Mouse (Mus musculus): ENCODE measurements around the gene Atp6v0c.

The Atp6v0c gene

DNA sequence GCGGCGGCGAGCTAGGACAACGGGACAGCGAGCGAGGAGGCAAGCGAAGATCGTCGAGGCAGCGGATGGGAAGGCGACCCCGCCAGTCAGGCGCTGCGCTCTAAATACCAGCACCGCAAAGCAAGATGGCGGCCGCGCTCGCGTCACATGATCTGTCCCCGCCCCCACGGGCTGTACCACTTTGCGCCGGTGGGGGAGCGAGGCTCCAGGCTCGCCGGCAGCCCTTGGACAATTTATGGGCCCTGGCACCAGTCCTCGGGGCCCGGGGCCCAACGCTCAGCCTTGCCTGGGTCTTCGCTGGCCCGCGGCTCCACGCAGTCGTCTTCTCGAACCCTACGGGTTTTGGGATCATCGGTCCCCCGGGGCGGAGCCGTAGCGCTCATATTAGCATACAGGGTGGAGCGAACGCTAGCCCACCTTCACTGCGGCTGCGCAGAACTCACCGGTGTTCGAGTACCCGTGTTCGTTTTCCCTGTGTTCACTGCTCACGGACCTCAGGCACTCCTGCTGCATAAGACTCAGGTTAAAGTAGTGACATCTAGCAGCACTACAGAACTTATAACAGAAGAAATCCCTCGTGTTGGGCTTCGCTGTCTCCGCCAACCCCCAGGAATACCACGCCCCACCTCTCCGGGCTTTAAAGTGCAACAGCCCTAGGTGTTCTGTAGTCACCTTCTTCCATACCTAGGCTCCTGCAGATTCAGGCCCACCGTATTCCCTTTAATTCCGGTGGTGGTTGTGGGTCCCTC, at the start of gene Atp6v0c:
TSS of gene Atp6v0c (minus strand) at position 386 of the 749 bp plus-strand sequence.
- peak; percentile 96 for DNase-seq

DNA sequence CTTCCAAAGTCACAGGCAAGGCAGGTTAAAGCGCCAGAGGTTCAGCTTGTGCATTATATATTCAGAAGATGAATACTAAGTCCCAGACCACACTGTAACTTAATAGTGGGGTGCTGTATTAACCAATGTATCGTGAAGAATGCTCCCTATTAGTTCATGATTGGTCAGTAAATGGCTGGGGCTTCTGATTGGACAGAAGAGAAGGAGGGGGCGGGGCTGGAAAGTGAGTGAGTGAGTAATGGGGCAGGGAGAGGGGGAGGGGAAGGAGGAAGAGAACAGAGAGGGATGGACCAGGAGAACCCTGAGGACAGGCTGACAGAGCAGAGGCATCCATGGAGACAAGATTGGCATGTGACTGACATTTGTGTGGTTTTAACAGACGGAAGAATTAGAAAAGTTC, 47.3 kb upstream of the Atp6v0c start:
- no peak for DNase-seq

DNA sequence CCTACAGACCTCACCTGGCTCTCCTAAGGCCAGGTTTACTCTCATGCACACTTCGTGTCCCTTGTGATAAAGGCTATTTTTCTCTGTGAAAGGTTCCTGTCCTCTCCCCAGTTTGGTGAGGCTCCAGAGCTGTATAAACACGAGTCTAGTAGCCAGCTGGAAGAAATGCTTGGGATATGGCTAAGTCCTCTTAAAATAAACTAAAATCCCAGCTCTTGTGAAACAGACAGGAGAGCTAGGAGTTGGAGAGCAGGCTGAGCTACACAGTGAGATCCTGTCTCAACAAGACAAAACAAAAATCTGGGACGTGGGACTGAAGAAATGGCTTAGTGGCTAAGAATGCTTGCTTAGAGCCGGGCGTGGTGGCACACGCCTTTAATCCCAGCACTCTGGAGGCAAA, 43.7 kb upstream of the Atp6v0c start:
- DNase-seq = peak; percentile 45

DNA sequence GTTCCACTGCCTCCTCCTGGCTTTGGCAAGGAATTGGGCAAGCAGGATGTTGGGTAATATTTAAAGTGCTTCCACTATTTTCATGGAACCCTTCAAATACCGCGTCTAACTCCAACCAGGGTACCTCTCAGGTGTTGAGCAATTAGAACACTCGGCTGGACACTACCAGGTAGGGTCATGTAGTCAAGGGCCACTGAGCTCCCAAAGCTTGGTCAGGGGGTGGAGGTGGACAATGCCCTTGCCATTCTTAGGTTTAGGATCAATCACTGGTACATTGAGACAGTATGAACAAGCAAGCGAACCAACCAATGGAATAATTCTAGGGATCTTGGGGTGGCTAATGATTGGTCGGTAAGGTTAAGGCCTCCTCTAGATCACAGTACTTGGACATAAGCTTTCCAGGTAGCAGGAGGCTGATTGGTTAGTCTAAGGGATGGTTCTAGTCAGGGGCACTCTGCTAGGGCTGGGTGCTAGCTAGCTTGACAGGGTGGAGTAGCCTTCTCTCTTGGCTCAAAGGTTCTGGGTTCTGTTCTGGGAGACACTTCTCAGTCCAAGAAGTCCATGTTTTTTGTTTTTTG, 43.0 kb upstream of the Atp6v0c start:
- no peak for DNase-seq

DNA sequence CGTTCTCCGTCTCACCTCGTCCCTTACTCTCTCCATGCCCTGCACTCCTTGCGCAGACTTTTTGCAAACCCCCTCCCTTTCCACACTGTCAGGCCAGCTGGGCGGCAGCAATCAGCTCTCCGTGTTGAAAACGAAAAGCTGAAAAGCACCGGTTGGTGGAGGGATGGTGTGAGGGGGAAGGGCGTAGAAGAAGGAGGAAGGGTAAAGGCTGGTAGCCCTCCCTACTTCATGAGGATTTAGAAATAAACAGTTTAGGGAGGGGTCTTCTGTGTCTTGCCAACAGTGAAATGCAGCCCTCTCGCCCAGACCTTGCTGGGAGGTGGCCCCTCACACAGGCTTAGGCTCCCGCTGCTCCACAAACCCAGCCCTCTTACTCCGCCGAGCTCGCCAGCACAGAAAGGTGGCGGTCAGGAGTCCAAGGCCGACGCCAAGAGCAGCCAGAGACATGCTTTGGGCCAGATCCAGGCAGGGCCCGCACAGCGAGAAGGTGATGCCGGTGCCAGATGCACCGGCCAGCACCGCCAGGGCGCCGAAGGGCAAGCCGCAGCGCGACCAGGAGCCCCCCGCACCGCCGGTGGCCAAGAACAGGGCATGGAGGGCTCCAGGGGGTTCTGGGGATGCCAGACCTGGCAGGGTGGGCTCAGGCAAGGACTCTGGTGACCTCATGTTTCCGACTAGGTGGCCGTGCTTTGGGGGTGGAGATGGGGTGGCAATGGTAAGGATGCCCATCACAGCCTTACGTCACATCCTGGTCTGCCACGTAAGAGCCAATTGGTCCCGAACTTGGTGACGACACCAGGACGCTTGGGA, 42.3 kb upstream of the Atp6v0c start:
- peak; percentile 66 for DNase-seq

DNA sequence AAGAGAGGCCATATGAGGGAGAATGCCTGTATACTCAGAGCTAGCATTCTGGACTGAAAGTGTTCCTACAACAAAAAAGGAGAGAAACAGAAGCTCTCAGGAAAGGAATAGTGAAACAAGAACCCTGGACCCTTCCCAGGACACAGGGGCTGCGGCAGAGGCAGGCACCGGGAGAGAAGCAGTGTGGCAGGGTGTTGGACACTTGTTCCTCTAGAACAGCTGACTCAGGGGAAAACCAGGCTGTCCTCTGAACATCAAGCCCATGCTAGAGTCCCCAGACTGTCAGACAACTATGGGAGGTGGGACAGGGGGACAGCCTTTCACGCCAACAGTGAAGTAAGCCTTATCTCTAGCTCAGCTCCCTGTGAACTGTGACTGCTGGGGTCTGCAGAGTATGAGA, 41.1 kb upstream of the Atp6v0c start:
- DNase-seq = no peak

DNA sequence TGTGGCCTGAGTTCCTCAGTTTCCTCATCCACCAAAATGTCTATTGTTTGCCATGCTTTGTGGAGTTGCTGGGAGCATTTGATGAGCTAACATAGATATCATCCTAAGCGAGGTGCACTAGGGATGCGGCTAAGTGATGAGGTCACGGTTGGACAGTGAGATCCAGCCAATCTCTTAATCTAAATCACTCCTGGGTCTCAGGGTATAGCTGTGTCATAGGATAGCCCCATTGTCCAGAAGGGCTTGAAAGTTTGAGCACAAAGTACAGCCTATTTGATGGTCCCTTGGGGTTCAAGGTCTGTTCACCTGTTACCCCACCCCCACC, 40.4 kb upstream of the Atp6v0c start:
- no peak for DNase-seq

DNA sequence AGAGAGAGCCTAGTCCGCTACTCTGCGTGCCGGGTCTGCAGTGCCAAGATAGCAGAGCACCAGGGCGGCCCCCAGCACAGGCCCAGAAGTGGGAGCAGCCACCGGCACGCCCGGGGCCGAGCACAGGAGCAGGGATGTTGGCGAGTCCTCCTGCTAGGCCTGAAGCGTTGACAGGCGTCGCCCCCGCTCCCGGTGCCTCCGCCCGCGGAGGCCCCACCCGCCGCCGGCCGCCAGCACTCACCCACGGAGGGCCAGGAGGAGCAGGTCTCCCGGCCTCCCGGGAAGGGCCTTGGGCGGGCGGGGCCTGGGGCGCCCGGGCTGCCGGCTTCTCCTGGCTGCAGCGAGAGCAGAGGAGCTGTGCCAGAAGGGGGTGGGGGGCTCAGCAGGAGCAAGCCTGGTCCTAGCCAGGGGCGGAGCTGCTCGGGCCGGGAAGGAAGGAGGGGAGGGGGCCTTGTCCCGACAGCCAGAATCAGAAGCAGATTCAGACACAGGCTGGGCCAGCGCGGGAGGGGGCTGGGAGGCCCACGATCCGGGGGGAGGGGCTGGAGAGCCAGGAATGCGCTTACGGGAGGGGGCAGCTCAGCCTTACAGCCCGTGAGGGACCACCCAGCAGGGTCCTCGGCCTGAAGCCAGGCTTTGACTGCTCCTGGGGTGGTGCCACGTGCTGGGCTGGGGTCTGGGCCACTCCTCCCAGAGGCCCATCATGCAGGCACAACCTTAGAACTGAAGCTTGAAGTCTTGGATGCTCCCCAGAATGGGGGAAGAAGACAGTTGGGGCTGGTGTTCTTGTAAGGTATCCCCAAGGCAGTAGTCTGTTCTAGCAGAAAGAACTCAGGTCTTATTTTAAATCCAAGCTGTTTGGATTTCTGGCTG, 39.8 kb upstream of the Atp6v0c start, which contains the start of gene Ntn3:
TSS of gene Ntn3 (minus strand) at position 489 of the 873 bp plus-strand sequence.
- DNase-seq = peak; percentile 38

DNA sequence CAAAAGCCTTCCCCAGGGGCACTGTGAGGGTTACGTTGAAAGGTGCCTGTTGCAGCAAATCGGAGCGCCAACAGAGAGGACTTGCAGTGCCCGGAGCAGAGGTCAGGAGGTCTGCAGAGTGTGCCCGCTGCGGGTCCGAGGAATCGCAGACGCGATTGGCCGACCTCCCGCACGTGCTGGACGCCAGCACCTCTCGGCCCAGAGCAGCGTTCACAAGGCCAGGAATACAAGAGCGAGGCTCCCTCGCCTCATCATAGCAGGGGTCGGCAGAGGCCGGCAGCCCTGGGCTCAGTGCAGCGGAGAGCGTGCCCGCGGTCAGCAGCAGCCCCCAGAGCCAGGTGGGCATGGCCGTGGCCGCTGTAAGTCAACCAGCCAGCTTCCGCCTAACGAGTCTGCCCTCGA, 39.1 kb upstream of the Atp6v0c start:
- no peak for DNase-seq

DNA sequence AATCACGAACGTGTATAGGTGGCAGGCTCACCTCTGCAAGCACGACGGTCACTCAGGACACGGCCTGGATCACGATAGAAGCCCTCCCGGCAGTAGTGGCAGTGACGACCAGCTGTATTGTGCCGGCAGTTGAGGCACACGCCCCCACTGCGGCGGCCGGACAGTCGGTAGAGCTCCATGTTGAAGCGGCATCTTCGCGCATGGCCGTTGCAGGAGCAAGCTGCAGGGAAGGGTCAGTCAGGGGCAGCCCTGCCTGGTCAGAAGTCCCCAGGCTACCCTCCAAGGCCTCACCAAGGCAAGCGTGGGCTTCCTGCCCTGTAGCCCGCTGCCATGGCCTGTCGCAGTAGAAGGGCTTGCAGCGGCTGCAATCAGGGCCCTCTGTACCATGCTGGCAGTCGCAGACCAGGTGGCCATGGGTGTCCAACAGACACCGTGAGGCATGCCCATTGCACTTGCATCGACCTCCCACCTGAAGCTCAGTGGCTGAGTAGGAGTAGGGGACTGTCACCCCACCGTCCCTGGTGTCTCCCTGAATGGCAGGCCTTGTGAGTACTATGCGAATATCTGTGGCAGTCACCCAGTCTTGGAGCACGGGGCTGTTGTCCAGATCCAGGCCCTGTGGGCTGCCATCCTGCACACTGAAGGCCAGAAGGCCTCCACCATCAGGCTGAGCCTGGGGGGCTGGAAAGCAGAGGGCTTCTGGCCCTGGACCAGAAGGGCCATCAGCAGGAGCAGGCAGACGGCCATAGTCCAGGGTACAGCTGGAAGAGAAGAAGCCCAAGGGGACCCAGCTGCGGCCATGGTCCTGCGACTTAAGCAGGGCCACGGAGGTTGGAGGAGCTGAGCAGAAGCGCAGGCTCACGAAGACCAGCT, 38.5 kb upstream of the Atp6v0c start:
- DNase-seq = no peak

DNA sequence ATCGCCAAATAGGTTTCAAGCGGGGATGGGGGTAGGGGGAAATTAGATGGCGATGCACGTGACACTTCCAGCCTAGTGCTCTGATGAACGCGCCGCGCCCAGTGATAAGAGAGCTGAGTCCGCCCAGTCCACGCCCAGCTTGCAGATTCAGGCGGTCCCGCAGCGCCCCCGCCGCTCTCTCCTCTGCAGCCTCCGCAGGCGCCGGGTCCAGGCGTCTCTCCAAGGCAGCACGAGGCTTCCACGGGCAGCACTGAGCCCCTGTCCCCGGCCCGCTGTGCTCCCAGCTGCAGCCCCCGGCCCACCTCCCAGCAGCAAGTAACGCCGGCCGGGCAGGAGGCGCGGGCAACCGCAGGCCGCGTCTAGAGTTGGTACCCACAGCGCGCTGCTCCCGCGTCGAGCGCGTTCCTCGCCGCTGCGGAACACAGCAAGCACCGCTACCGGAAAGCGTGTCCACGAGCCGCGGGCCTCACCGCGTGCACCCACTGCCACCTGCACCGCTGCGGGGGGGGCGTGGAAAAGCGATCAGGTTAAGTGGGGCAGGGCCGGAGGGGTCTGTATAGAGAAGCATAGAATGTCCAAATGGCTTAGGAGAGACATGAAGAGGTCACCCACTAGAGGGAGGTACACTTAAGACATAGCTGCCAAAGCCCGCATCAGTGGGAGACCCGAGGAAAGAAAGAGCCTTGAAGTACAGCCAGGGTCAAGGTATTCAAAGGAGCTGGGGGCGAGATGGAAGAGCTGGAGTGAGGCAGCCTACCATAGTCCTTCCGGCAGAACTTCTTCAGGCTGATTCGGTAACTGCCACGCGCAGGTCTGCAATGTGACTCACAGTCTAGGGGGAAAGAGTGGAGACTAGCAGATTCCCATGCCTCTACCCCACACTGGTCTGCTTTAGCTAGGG, 37.2 kb upstream of the Atp6v0c start:
- peak; percentile 55 for DNase-seq

DNA sequence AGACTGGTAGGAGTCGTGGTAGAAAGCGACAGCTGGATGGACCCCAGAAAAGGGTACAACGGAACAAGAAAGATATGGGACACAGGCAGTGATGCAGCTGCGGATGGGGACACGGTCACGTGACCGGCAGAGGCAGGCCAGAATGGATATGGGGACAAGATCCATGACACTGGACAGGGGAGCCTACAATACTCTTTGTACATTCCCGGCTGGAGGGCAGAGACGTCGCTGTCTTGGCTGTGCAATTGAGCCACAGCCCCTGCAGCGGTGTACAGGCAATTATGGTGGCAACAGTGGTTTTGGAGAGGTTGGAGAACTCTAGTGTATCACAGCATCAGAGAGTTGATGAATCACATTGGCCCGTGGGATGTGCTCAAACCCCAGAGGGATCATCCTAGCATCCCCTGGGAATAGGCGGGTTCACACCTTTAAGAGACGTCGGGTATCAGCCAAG, 36.4 kb upstream of the Atp6v0c start:
- peak; percentile 56 for DNase-seq

DNA sequence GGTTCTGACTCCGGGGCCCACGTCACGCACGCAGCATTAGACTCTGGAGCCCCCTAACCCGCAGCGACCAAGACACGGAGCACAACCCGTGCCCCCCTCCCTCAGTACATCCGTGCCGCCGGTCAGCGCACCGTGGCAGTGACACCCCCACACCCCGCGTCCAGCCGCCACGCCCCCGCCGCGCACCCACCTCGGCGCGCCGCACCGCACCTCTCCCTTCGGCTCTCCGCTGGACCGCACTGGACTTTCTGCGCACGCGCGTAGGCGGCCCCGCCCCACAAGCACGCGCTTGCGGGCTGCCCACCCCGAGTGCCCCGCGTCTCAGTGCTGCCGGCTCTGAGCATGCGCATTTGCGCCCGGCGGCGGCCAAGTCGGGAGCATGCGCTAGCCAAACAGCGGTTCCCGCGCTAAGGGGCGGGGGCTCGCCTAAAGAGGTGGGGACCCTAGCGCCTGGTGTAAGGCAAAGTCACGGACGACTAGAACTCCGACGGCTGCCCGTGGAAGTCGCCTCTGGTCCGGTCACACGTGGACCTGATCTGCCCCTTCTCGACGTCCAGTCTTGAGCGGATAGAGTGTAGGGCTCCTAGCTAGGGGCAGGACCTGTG, 35.9 kb upstream of the Atp6v0c start, which contains the start of gene Tbc1d24:
TSS of gene Tbc1d24 (minus strand) at position 279 of the 605 bp plus-strand sequence.
- DNase-seq = peak; percentile 92

DNA sequence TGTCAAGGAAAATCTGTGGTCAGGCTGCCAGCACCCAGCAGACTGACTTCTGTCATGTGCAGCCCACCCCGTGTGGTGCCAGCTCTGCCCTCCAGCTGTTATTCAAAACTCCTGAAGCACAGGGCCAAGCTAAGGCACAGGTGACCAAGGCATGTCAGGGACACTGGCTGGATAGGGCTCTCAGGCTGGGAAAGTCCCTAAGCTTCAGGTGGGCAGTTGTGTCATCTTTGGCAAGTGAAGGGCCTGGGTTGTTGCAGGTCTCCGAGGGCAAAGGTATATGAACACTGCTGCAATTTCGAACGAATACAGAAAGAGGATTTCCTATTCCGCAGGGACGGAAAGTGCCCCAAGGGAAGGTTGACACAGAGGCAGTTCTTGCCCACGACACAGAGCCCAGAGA, 35.3 kb upstream of the Atp6v0c start:
- no peak for DNase-seq

DNA sequence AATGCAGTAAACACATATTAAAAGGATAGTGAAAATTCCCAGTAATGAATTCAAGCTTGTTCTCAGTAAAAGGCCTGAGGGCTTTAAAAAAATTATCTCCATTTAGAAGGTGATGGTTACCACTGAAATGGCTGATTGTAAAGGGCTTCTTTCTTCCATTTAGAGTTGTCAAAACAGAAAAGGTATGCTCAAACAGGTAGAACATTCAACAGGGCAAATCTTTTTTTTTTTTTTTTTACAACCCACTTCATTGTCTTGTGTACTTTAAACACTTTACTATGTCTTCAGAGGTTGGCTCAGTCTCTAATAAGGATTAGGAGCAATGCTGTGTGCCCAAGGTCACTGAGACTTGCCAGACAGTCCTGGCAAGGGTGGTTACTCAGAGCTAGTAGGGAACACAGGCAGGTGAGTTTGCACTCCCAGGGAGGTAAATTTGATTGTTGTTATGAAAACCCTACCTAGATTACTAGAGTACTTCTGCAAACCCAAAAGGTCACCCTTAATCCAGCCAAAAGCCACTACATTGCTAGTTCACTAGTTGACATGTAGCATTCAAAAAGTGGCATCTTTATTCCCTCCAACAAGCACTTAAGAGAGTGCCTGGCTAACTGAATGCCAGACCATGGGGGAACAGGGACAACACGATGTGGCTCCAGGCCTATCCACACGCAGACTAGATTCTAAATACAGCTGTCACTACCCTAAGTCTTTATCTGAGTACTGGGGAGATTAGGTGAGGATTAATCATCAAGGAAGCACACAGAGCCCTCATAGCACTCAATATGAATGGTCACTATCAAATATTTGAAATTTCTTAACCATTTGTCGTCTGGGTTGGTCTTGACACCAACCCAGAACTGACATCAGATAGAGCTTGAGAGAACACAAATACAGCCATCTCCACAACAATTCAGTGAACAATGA, 34.4 kb upstream of the Atp6v0c start:
- no peak for DNase-seq

DNA sequence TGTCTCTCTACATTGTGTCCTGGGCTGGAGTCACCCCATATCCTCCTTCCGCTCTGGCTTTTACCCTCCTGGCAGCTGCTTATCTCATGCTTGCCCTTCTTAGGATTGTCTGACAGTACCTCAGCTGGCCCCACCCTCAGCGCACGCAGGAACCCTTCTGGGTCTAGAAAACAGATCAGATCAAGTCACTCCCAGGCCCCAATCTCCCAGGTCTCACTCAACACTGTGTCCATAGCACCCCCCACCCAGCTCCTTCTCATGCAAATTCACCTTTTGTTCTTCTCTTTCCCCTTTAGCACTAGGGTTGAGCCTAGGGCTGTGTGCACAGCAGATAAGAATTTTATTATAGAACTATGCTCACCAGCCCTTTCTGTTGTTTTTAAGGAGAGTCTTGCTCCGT, 33.6 kb upstream of the Atp6v0c start:
- DNase-seq = no peak

DNA sequence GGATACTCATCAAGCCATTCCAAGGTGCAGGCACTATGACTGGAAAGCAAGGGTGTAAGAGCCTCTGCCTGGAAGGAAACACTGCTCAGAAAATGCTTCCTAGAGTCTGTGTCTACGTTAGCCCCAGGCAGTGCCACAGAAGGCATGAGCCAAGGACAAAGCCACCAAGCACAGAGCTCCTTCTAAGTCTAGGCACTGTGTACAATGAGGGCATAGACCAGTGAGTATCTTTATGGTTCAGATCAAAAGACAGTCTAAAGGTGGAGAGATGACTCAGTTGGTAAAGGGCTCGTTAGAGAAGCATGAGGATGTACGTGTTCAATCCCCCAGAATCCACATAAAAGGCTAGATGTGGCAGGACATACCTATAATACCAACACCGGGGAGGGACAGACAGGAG, 31.6 kb upstream of the Atp6v0c start:
- no peak for DNase-seq

DNA sequence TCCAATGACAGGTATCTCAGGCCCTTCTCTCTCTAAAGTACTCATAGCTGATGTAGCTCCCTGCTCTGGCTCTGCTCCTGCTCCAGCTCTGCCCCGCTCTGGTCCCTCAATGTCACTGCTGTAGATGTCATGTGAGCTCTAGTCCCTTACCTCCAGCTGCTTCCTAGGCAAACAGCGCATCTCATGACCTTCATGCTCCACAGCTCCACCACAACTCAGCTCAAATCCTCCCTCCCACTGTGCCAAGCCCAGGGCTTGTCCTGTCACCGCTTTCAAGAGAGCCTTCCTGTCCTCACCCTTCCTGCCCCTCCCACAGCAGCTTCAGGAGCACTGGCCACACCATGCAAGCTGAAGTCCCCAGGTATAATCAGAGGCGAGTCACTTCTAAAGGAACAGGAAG, 30.2 kb upstream of the Atp6v0c start:
- no peak for DNase-seq

DNA sequence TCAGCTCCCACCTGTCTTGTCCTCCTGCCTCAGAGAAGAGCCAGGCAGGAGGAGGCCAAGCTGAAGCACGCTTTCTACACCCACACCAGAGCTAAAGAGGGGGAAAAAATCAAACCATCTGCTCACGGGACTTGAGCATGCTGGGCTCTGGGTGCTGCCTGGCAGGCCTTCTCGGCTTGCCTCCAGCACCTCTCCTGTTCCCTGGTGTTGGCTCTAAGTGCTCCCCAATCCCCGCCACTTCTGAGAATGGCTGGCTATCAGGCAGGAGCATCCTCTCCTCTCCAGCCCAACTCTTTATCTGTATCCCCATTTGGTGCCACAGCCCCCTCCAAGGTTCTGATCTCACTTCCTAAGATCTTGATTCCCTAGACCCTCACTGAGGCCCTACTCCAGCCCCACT, 29.8 kb upstream of the Atp6v0c start:
- DNase-seq = no peak
